Mouse (Mus musculus) heart, embryonic 14.5 days (tissue): ENCODE results near the gene Rprd1b. TPM values are rescaled to one million over a fixed set of nuclear protein-coding genes. Genes with fewer than 3 reads are reported as not detected.

Experiments
- ATAC-seq: fragments of 200-750 bp; cut with Nextera tagmentation; 2 replicates; pipeline ENCODE4 v1.8.0; 2017; ENCODE audit warnings: low read depth, moderate TSS enrichment; ENCODE audit not compliant: insufficient number of reproducible peaks, insufficient read depth, low FRiP score
- H3K27ac ChIP-seq, 2 experiments: fragments of 200-500 bp in 1 of 2; fragments of 300-500 bp in 1 of 2; sonication (generic) in 1 of 2; replicated peaks in 1 of 2; 2 replicates each; pipeline ENCODE4 v1.5.1; 2012 to 2014; ENCODE audit warnings: low read depth in 2 of 2, low read length in 2 of 2, control low read depth in 1 of 2, mild to moderate bottlenecking in 1 of 2, mixed read lengths in 1 of 2; ENCODE audit not compliant: control insufficient read depth in 1 of 2, insufficient read depth in 1 of 2
- H3K27me3 ChIP-seq: fragments of 300-500 bp; sonication (generic); 2 replicates; pipeline ENCODE4 v1.6.1; 2014; ENCODE audit warnings: mild to moderate bottlenecking, low read length, control low read depth; ENCODE audit not compliant: control insufficient read depth, insufficient read depth
- H3K36me3 ChIP-seq: fragments of 300-500 bp; sonication (generic); 2 replicates; pipeline ENCODE4 v1.6.1; 2014; ENCODE audit warnings: mild to moderate bottlenecking, control low read depth, low read length, mixed read lengths; ENCODE audit not compliant: control insufficient read depth, insufficient read depth
- H3K4me1 ChIP-seq, 2 experiments: fragments of 200-500 bp in 1 of 2; fragments of 300-500 bp in 1 of 2; sonication (generic) in 1 of 2; 2 replicates each; pipeline ENCODE4 v1.6.1; 2012 to 2014; ENCODE audit warnings: low read length in 2 of 2, control low read depth in 1 of 2, mixed read lengths in 1 of 2; ENCODE audit not compliant: control insufficient read depth in 2 of 2, insufficient read depth in 2 of 2
- H3K4me2 ChIP-seq: fragments of 300-500 bp; sonication (generic); 2 replicates; pipeline ENCODE4 v1.6.1; 2014; ENCODE audit warnings: mild to moderate bottlenecking, low read length
- H3K4me3 ChIP-seq, 2 experiments: fragments of 200-500 bp in 1 of 2; fragments of 300-500 bp in 1 of 2; sonication (generic) in 1 of 2; 2 replicates each; pipeline ENCODE4 v1.5.1; 2012 to 2014; ENCODE audit warnings: low read length in 2 of 2, mild to moderate bottlenecking in 2 of 2, control low read depth in 1 of 2, low read depth in 1 of 2, moderate library complexity in 1 of 2; ENCODE audit not compliant: control insufficient read depth in 1 of 2, insufficient read depth in 1 of 2
- H3K9ac ChIP-seq: fragments of 300-500 bp; sonication (generic); 2 replicates; pipeline ENCODE4 v1.6.1; 2014; ENCODE audit warnings: mild to moderate bottlenecking, low read length
- H3K9me3 ChIP-seq: fragments of 300-500 bp; sonication (generic); 2 replicates; pipeline ENCODE4 v1.6.1; 2016; ENCODE audit warnings: low read length, control low read depth; ENCODE audit not compliant: control insufficient read depth
- WGBS: fragments of 180-500 bp; shearing (Covaris S2); extraction: QIAGEN DNeasy Blood & Tissue Kit; methylation state at CpG from one replicate; pipeline ENCODE4 v1.1.7; 2014; 5-methylcytosine and 5-hydroxymethylcytosine counted together
- polyA plus RNA-seq: library from polyadenylated mRNA; unstranded; fragments of >200 nt; fragmentation: Nextera tagmentation; extraction: Ambion mirVana; gene quantifications from 2 replicates; pipeline ENCODE4 v1.2.1, GENCODE M21; 2014

The Rprd1b gene
- polyA plus RNA-seq, 1 experiment from 2014 or later: 28.4 TPM

DNA sequence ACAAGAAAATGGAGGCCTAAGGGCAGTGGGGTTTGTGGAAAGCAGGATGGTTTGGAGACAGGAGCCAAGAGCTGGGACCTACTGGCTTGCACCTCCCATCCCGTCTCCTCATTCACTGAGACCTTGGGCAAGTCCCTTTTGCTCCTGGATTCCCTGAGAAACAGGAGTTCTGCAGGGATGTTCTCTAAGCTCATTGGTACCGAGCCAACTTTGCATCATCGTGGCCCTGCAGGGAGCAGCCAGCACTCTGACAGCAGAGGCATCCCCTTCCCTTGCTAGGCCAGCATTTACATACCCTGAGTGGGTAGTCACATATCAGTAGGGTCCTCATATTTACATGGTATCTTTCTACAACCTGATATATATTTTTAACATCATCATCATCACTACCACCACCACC is 92.6 kb downstream of the Rprd1b start:
- H3K27me3 ChIP-seq: no peaks in the 10 kb centered on the region
- no peak overlapping the region for H3K27ac ChIP-seq
- no peak overlapping the region for H3K9ac ChIP-seq
- 83% methylated on average over 3 of the region's 3 CpGs for WGBS
- peaks cover 99% of the 10 kb centered on the region for H3K36me3 ChIP-seq
- no peak overlapping the region for H3K4me2 ChIP-seq
- no peak overlapping the region for H3K4me3 ChIP-seq
- H3K4me1 ChIP-seq: peaks cover 27 to 47% of the 10 kb centered on the region in 2 experiments
- ATAC-seq: no peak
- no peaks in the 10 kb centered on the region for H3K9me3 ChIP-seq

DNA sequence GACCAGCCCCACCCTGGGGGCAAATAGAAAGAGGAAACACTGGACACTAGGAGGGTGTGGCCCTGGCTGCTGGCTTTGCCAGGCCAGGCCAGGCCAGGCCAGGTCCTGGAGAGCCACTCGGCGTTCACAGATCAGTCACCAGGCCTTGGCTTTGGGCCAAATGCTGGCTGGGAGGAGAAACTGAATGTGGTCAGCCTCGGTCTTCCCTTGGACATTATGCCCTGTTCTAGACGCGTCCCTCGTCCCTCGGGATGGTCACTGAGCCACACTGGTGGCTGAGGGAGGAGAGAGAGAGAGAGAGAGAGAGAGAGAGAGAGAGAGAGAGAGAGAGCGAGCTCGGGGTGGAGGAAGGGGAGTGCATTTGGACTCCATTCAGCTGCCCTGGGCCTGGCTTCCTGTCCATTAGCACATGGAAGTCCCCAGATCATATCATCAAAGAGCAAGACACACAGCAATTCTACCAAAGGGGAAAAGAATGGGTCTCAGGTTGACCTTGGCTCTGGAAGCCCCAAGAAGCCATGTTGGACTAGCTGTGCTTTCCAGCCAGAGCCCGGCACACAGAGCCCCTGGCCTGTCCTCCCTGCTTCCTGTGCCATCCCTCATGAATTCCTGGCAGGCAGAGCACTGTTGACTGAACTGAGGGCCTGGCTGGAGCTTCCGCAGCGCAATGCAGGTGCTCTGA is 93.5 kb downstream of the Rprd1b start:
- Histone ChIP-seq H3K27me3 (no peaks in the 10 kb centered on the region), H3K4me1 (peaks cover 24 to 38% of the 10 kb centered on the region in 2 experiments), H3K9ac (peak overlapping the region; percentile 38; the same call in 1 of the 2 replicates), H3K27ac (peak overlapping the region; percentile 59 to 85), H3K4me3 (no peak overlapping the region), H3K9me3 (no peaks in the 10 kb centered on the region), H3K36me3 (peaks cover 100% of the 10 kb centered on the region), H3K4me2 (no peak overlapping the region)
- peak; percentile 23; the same call in 1 of the 2 replicates for ATAC-seq
- WGBS: 39% methylated on average over 12 of the region's 12 CpGs

DNA sequence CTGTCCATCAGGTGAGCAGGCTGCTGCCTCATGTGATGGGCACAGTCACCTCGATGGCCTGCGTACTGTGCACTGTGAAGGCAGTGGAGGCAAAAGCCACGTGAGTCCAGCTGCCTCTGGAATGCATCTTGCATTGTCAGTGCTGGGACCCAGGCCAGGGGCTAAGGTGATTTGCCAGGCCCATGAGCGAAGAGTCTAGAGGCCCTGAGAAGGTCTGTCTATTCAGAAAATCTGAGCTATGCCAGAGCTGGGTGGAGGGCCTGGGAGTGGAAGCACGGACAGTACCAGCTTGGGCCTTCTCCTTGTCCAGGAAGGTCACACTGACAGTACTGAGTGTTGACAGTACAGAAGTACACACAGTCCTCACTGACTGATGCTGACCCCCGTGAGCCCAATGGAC is 94.5 kb downstream of the Rprd1b start:
- H3K36me3 ChIP-seq: peaks cover 100% of the 10 kb centered on the region
- 16% methylated on average over 6 of the region's 6 CpGs for WGBS

DNA sequence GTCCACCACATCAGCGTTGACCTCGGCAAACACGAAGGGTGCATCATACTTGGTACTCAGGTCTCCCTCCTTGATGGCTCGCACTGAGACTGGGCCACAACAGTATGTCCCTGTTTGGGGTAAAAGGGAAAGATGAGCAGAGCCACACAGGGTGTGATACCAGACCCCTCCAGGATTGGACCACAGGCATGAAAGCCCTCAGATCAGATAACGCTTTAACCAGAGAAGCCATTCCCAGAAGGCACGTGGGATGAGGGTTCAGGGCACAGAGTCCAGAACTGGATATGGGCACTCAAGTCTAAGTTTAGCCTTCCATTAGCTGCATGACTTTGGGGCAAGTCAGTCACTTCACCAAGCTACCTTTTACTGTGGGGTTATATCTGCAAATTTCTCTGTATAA is 98.9 kb downstream of the Rprd1b start:
- H3K9ac ChIP-seq: no peak overlapping the region; the same call in 1 of the 2 replicates
- WGBS: 74% methylated on average over 6 of the region's 6 CpGs

More for the DNA sequence above, 94.5 kb downstream of the Rprd1b start:
- Histone ChIP-seq H3K4me2 (no peak overlapping the region), H3K9me3 (no peaks in the 10 kb centered on the region), H3K9ac (peak overlapping the region; percentile 1; the same call in 1 of the 2 replicates), H3K27ac (peak overlapping the region; percentile 71 to 85), H3K4me1 (peaks cover 26 to 44% of the 10 kb centered on the region in 2 experiments), H3K27me3 (no peaks in the 10 kb centered on the region), H3K4me3 (no peak overlapping the region)
- ATAC-seq: peak; percentile 75

DNA sequence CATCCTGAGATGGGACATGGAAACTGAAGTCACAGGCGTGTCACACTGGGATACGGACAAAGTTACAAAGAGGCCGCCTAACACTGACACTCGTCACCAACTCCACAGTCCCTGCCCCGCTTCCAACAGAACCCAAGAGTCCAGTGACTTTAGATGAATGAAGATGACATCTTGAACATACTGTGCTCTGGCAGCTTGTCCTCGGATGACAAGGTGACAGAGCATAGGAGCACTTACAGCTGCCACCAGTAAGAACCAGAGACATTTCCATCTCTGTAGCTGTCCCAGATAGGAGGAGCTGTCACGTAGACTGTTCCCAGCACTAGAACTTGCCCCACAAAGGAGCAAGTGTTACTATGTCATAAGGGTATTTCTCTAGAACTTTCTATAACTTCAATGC is 99.6 kb downstream of the Rprd1b start:
- H3K36me3 ChIP-seq: peaks cover 98% of the 10 kb centered on the region
- WGBS: 41% methylated on average over 7 of the region's 7 CpGs
- no peaks in the 10 kb centered on the region for H3K27me3 ChIP-seq
- H3K4me3 ChIP-seq: no peak overlapping the region
- peak; percentile 62 for ATAC-seq
- H3K4me2 ChIP-seq: no peak overlapping the region
- H3K9me3 ChIP-seq: no peaks in the 10 kb centered on the region
- no peak overlapping the region; the same call in none of the 2 replicates for H3K9ac ChIP-seq
- H3K27ac ChIP-seq: peak overlapping the region; percentile 75 to 79
- peaks cover 41 to 63% of the 10 kb centered on the region in 2 experiments for H3K4me1 ChIP-seq

More for the DNA sequence above, 98.9 kb downstream of the Rprd1b start:
- Histone ChIP-seq H3K9me3 (no peaks in the 10 kb centered on the region), H3K4me3 (no peak overlapping the region), H3K27me3 (no peaks in the 10 kb centered on the region), H3K27ac (peak overlapping the region; percentile 75 to 79; a peak in 3 of 4 replicates), H3K36me3 (peaks cover 98% of the 10 kb centered on the region), H3K4me1 (peaks cover 45 to 69% of the 10 kb centered on the region in 2 experiments), H3K4me2 (no peak overlapping the region)
- ATAC-seq: no peak

DNA sequence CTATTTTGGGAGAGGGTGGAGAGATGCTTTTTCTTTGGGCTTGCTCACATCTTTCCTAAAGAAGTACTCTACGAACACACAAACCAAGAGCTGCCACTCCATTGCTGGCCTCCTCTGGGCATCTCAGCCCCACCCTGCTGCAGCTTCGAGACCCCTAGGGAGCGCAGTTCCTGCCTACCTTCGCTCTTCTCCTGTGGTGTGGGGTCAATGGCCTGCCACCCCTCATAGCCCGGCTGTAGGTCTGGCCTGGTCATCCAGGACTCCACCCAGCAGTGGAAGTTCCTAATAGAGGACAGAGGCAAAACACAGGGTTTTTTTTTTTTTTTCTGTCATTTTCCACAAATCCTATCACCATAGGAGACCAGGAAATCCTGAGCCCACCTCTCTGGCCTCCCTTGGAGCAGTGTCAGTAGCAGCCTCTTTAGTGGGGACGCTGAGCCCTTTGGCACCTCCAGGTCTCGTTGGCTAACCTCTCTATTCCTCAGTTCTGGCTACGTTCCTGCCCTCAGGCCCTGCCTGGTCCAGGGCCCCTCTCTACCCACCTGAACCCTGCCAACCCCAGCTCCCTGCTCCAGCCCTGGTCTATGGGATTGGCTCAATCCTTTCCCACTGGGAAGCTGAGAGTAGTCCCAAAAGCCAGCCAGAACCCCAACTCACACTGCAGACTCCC is 100.3 kb downstream of the Rprd1b start:
- 54% methylated on average over 8 of the region's 8 CpGs for WGBS

DNA sequence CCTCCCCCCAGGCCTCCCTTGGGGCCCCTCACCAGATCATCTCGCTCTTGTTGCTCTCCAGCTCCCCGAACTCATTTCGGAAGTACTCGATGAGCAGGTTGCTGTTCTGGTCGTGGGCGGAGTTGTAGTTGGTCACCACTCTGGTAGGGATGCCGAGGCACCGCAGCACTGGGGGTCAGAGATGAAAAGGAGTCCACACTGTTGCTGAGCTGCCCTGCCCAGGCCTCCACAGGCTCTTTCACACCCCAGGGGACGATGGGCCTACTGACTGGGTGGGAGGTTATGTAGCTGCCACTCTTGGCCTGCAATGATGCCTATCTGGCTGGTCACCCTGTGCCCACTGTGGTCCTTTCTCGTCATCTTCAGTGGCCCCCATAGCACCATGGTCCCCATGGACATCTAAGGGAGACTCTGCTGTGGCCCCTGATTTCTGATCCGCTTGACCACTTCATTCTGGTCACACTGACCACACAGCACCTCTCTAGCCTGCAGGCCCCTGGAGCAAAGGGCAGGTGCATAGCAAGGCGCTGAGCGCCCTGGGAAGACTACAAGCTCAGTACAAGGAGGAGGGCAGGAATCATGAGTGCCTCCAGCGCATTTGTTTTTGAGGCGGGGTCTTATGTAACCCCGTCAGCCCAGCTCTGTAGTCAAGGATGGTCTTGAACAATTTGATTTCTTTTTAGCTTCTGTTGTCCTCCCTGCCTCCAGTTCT is 101.2 kb downstream of the Rprd1b start:
- H3K27me3 ChIP-seq: no peaks in the 10 kb centered on the region
- WGBS: 66% methylated on average over 16 of the region's 16 CpGs
- no peak for ATAC-seq
- no peak overlapping the region for H3K4me2 ChIP-seq
- H3K9me3 ChIP-seq: no peaks in the 10 kb centered on the region
- H3K36me3 ChIP-seq: peaks cover 98% of the 10 kb centered on the region
- no peak overlapping the region for H3K4me3 ChIP-seq
- peak overlapping the region; percentile 19 to 79 for H3K27ac ChIP-seq
- H3K9ac ChIP-seq: peak overlapping the region; percentile 62
- H3K4me1 ChIP-seq: peaks cover 34 to 56% of the 10 kb centered on the region in 2 experiments

More for the DNA sequence above, 100.3 kb downstream of the Rprd1b start:
- H3K9me3 ChIP-seq: no peaks in the 10 kb centered on the region
- H3K9ac ChIP-seq: peak overlapping the region; percentile 62
- H3K27ac ChIP-seq: peak overlapping the region; percentile 75 to 79
- no peak overlapping the region for H3K4me2 ChIP-seq
- peaks cover 98% of the 10 kb centered on the region for H3K36me3 ChIP-seq
- no peaks in the 10 kb centered on the region for H3K27me3 ChIP-seq
- ATAC-seq: no peak
- peaks cover 36 to 56% of the 10 kb centered on the region in 2 experiments for H3K4me1 ChIP-seq
- H3K4me3 ChIP-seq: no peak overlapping the region
